24 mouse cellular contexts compared by ENCODE assay signal in the genomic region with DNA sequence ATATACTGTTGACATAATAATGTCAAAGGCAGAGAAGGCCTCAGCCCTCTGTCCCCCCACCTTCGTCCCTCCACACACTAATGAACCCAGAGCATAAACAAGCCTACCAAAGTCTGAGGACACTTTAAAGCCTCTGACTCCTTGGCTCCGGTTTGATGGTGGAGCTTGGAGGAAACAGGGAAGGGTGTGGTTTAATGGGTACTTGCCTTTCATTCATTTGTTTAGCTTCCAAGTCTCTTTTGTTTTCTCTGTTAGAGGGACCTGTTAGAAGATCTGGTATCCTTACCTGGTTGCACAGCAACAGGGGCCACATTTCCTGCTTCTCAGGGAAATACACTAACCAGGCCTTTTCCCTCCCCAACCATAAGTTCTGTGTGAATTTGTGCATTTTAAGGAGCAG.
"Had no signal": no experiment of that assay in that cellular context is flagged by ENCODE, and none has a peak within 500 bp of the region (broad histone marks: within the 10 kb centered on the region; RNA-seq: fewer than 3 reads in every experiment).

No protein-coding gene starts in this region.

- ATAC-seq: hindbrain, embryonic 16.5 days; inflammation-experienced regulatory T-cells, adult 6 months; intestine, embryonic 15.5 days; intestine, postnatal 0 days had no signal

- H3K36me3 ChIP-seq: heart, embryonic 10.5 days; heart, embryonic 12.5 days; hindbrain, embryonic 10.5 days; hindbrain, embryonic 12.5 days; intestine, embryonic 15.5 days; limb, embryonic 10.5 days; limb, embryonic 12.5 days; liver, embryonic 13.5 days had no signal

- DNase-seq: gastrocnemius, adult 2 months; gastrocnemius, postnatal 10 days; gastrocnemius, postnatal 25 days; kidney, adult 18-20 months; kidney, adult 8-10 months; kidney, postnatal 10 days; kidney, postnatal 25 days; kidney, postnatal 4 days; liver; liver, embryonic 13.5 days had no signal

- H3K27ac ChIP-seq: gastrocnemius, adult 2 months; heart, embryonic 10.5 days; hindbrain, embryonic 10.5 days; hindbrain, embryonic 12.5 days; hindbrain, embryonic 14.5 days; intestine, embryonic 15.5 days; layer of hippocampus, adult 2 months; left cerebral cortex, adult 2 months; limb, embryonic 10.5 days; limb, embryonic 12.5 days; liver, embryonic 13.5 days had no signal

- H3K9ac ChIP-seq: heart, embryonic 12.5 days; hindbrain, embryonic 12.5 days; hindbrain, embryonic 14.5 days; intestine, embryonic 15.5 days; limb, embryonic 12.5 days; liver, embryonic 13.5 days had no signal

- H3K27me3 ChIP-seq: heart, embryonic 12.5 days; hindbrain, embryonic 12.5 days; intestine, embryonic 15.5 days; limb, embryonic 12.5 days; liver, embryonic 13.5 days had no signal

- H3K4me2 ChIP-seq: heart, embryonic 12.5 days; hindbrain, embryonic 12.5 days; hindbrain, embryonic 14.5 days; intestine, embryonic 15.5 days; limb, embryonic 12.5 days; liver, embryonic 11.5 days; liver, embryonic 13.5 days had no signal

- H3K4me1 ChIP-seq: heart, embryonic 10.5 days; heart, embryonic 12.5 days; hindbrain, embryonic 10.5 days; hindbrain, embryonic 12.5 days; intestine, embryonic 15.5 days; limb, embryonic 10.5 days; limb, embryonic 12.5 days; liver, embryonic 13.5 days had no signal

- H3K4me3 ChIP-seq: gastrocnemius, adult 2 months; heart, embryonic 10.5 days; heart, embryonic 12.5 days; hindbrain, embryonic 10.5 days; hindbrain, embryonic 12.5 days; intestine, embryonic 15.5 days; layer of hippocampus, adult 2 months; left cerebral cortex, adult 2 months; limb, embryonic 10.5 days; limb, embryonic 12.5 days; liver, embryonic 13.5 days had no signal

- H3K9me3 ChIP-seq: heart, embryonic 10.5 days; heart, embryonic 12.5 days; hindbrain, embryonic 10.5 days; hindbrain, embryonic 12.5 days; intestine, embryonic 15.5 days; limb, embryonic 10.5 days; limb, embryonic 12.5 days; liver, embryonic 13.5 days had no signal
